Mouse (Mus musculus) forebrain, embryonic 15.5 days (tissue): ENCODE data around the gene Gm14409. TPM values are rescaled to one million over a fixed set of nuclear protein-coding genes. Genes with fewer than 3 reads are reported as not detected.
"Not testable (repeated sequence)": the region's sequence is repeated elsewhere in the genome, so short reads cannot be mapped to it uniquely, and the experiment has no call there.

Source experiments
- ATAC-seq: fragments of 200-750 bp; cut with Nextera tagmentation; replicated peaks from 2 replicates; pipeline ENCODE4 v1.8.0; 2017; ENCODE audit warnings: mild to moderate bottlenecking, moderate TSS enrichment, moderate library complexity
- H3K27ac ChIP-seq: fragments of 300-500 bp; sonication (generic); replicated peaks from 2 replicates; pipeline ENCODE4 v1.5.1; 2015; ENCODE audit warnings: mild to moderate bottlenecking, inconsistent platforms
- H3K27me3 ChIP-seq: fragments of 300-500 bp; sonication (generic); 2 replicates; pipeline ENCODE4 v1.6.1; 2015; ENCODE audit warnings: inconsistent platforms
- H3K36me3 ChIP-seq: fragments of 300-500 bp; sonication (generic); 2 replicates; pipeline ENCODE4 v1.6.1; 2015; ENCODE audit warnings: mild to moderate bottlenecking, inconsistent platforms
- H3K4me1 ChIP-seq: fragments of 300-500 bp; sonication (generic); 2 replicates; pipeline ENCODE4 v1.6.1; 2015; ENCODE audit warnings: inconsistent platforms
- H3K4me2 ChIP-seq: fragments of 300-500 bp; sonication (generic); replicated peaks from 2 replicates; pipeline ENCODE4 v1.6.1; 2015; ENCODE audit warnings: mild to moderate bottlenecking, inconsistent platforms
- H3K4me3 ChIP-seq: fragments of 300-500 bp; sonication (generic); 2 replicates; pipeline ENCODE4 v1.5.1; 2015; ENCODE audit warnings: mild to moderate bottlenecking, inconsistent platforms
- H3K9ac ChIP-seq: fragments of 300-500 bp; sonication (generic); replicated peaks from 2 replicates; pipeline ENCODE4 v1.6.1; 2015; ENCODE audit warnings: mild to moderate bottlenecking, inconsistent platforms
- H3K9me3 ChIP-seq: fragments of 300-500 bp; sonication (generic); 2 replicates; pipeline ENCODE4 v1.6.1; 2016; ENCODE audit warnings: inconsistent platforms
- WGBS: fragments of 180-500 bp; shearing (Covaris S2); methylation state at CpG from one replicate; pipeline ENCODE4 v1.1.7; 2015; ENCODE audit warnings: mixed read lengths; 5-methylcytosine and 5-hydroxymethylcytosine counted together
- polyA plus RNA-seq: library from polyadenylated mRNA; unstranded; fragments of >200 nt; fragmentation: Nextera tagmentation; extraction: Ambion mirVana; gene quantifications from 2 replicates; pipeline ENCODE4 v1.2.1, GENCODE M21; 2015

Gm14409 gene
- not detected in 2 replicates for polyA plus RNA-seq

DNA sequence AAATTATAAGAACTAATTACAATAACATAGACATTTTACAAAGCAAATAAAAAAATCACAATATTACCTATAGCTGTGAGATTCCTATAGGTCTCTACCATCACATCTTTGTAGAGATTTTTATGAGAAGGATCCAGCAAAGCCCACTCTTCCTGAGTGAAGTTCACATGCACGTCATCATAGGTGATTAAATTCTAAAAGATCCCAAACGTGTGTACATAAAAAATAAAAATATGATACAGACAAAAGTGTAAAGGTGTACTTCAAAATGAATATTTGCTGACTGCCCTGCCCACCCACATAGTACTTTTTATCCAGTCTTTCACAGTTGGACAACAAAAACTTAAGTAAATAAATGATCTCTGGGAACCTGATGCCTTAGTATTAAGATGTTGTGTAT is at the start of gene Gm14409:
TSS of gene Gm14409 (minus strand) at position 101 of the 400 bp plus-strand sequence.
- H3K36me3 ChIP-seq, H3K4me3 ChIP-seq, ATAC-seq, H3K4me1 ChIP-seq, H3K27ac ChIP-seq, H3K9me3 ChIP-seq, H3K4me2 ChIP-seq, H3K27me3 ChIP-seq, H3K9ac ChIP-seq: not testable (repeated sequence)
- WGBS: no CpG with 5 or more reads among the region's 2 CpGs

DNA sequence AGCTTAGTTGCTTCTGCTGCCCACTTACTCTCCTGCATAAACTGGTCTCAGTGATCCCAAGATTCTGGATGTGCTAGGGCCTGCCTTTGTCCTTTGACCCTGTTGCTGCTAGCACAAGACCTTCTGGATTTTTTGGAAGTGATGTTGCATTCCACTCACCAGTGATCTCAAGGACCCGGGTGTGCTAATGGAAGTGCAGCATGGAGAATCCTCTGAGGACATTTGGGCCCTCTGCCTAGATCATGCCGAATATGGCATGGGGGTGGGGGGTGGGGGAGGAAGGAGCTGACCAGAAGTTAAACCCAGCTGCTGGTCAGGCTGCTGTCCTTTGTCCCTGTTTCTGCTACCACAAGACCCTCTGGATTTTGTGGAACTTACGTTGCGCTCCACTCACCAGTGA is 42.8 kb upstream of the Gm14409 start:
- H3K9ac ChIP-seq, H3K27me3 ChIP-seq, H3K27ac ChIP-seq, H3K4me2 ChIP-seq, H3K9me3 ChIP-seq, ATAC-seq, H3K36me3 ChIP-seq, H3K4me3 ChIP-seq, H3K4me1 ChIP-seq: not testable (repeated sequence)
- WGBS: 99% methylated on average over 4 of the region's 4 CpGs

DNA sequence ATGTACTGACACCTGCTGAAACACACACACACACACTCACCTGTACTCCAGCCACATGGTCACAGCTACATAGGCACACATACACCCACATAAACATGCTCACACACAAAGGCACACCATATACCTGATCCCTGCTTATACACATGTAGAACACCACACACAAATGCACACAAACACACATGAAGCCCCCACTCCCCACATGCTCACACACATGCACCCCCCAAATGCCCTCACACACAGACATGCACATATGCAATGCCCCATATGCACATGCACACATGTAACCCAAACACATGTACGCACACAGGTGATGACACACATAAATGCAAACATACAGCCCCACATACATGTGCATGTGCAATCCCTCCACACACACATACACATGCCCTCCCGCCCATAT is 38.1 kb upstream of the Gm14409 start:
- 80% methylated on average over 1 of the region's 2 CpGs for WGBS
- not testable (repeated sequence) for H3K27me3 ChIP-seq, H3K4me3 ChIP-seq, ATAC-seq, H3K36me3 ChIP-seq, H3K9me3 ChIP-seq, H3K27ac ChIP-seq, H3K9ac ChIP-seq, H3K4me2 ChIP-seq, H3K4me1 ChIP-seq

DNA sequence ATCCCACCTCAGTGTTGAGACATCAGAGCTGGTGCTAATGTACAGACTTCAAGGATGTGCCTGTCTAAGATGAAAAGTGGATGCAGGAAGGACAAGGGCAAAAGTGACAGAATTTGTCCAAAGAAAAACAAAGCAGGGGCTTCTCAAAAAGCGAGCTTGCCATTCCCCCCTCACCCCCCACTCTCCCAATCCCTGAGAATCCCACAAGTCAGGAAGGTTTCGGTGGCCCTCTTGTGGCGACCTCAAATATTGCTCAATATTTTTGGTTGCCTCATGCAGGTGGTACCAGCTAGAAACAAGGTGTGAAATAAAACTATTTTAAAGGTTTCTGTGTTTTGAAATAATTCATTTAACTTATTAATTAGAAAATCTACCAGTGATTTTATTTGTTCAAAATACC is 16.9 kb upstream of the Gm14409 start:
- H3K4me3 ChIP-seq, H3K4me2 ChIP-seq, H3K27me3 ChIP-seq, H3K27ac ChIP-seq, H3K36me3 ChIP-seq, H3K9ac ChIP-seq, H3K4me1 ChIP-seq, ATAC-seq, H3K9me3 ChIP-seq: not testable (repeated sequence)
- WGBS: 31% methylated on average over 3 of the region's 3 CpGs

DNA sequence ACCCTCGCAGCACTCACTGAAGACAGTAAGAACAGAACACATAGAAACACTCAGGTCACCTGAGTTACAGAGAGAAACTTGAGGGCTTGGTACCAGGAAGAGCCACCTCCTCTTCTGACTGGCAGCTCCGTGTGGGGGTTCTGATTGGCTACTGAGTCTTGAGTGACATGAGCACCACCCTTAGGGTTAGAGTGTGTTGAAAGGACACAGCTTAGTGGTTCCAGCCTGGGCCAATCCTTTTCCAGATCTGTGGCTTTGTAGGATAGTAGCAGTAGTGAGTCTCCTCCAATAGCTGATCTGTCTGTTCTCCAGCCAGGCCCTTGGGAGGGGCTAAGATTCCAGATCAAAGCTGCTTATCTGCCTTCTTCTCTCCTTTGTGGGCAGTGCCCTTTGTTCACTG is 10.9 kb upstream of the Gm14409 start:
- not testable (repeated sequence) for H3K9me3 ChIP-seq, H3K4me2 ChIP-seq, H3K4me3 ChIP-seq, H3K36me3 ChIP-seq, H3K9ac ChIP-seq, H3K27ac ChIP-seq, H3K27me3 ChIP-seq, ATAC-seq, H3K4me1 ChIP-seq
- 86% methylated on average over 2 of the region's 2 CpGs for WGBS

DNA sequence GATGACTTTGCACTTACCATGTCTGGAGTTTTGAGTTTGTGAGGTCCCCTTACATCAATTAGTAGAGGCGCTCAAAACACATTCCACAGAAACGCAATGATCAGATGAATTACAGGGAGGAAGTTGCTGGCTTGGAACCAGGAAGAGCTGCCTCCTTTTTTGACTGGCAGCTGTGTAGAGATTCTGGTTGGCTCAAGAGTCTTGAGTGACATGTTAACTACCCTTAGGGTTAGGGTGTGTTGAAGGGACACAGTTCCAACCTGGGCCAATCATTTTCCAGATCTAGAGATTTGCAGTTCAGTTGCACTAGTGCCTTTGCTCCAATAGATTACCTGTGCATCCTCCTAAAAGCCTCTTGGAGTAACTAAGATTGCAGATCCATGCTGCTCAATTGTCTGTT is 5.4 kb upstream of the Gm14409 start:
- not testable (repeated sequence) for H3K36me3 ChIP-seq, ATAC-seq, H3K4me1 ChIP-seq, H3K4me3 ChIP-seq, H3K27me3 ChIP-seq, H3K27ac ChIP-seq, H3K9me3 ChIP-seq, H3K9ac ChIP-seq, H3K4me2 ChIP-seq
- 93% methylated on average over 2 of the region's 2 CpGs for WGBS

DNA sequence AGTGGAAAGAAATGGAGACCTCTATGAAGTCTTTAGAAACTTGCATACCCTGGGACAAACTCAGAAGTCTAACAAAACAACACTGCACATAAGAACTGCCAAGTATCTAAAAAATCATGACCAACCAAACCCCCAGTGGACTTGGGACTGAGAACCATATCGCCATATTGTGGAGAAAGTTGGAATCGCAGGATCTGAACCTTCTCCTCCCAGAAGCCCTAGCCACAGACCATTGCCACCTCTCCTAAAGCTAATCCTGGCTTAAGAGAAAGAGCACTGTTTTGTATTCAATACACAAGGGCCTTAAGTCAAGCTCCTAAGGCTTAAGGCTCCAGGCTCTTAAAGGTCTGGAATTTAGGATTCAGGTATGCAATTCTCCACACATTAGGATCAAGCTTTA is 19.4 kb downstream of the Gm14409 start:
- not testable (repeated sequence) for H3K4me1 ChIP-seq, H3K27ac ChIP-seq, H3K4me2 ChIP-seq, H3K9ac ChIP-seq, H3K36me3 ChIP-seq, ATAC-seq, H3K27me3 ChIP-seq, H3K9me3 ChIP-seq, H3K4me3 ChIP-seq
- 85% methylated on average over 2 of the region's 2 CpGs for WGBS

DNA sequence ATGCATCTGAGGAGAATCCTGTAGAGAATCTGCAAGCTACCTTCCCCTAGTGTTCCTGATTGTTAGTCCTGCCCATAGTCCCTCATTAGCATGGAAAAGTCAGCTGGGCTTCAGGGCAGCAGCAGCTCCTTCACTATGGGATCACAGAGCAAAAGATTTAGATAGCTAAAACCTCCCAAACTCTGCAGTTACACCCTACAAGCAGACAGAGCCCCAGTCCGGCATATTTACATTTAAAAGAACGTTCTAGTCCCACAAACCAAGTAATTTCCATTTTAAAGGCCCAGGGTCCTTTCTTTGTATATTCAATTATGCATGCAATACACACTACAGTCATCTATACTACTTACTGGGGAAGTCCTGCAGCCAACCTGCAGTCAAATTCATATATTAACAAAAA is 36.4 kb downstream of the Gm14409 start:
- not testable (repeated sequence) for ATAC-seq, H3K27me3 ChIP-seq, H3K9ac ChIP-seq, H3K4me3 ChIP-seq, H3K27ac ChIP-seq, H3K9me3 ChIP-seq, H3K36me3 ChIP-seq, H3K4me2 ChIP-seq, H3K4me1 ChIP-seq
- 44% methylated on average over 2 of the region's 2 CpGs for WGBS

Other genes starting within 250 kb of the Gm14409 start
- gene Gm14401, start 192.7 kb downstream of the Gm14409 start, polyA plus RNA-seq: not detected in 2 replicates
- 30.9 and 34.5 TPM in 2 replicates for gene Gm14410, start 60.6 kb downstream of the Gm14409 start, polyA plus RNA-seq
- gene Gm14412, start 57.3 kb upstream of the Gm14409 start, polyA plus RNA-seq: 0.15 and 0.42 TPM in 2 replicates
- gene Gm14418, start 131.3 kb upstream of the Gm14409 start, polyA plus RNA-seq: 7.6 and 8.4 TPM in 2 replicates
- 6.1 and 6.4 TPM in 2 replicates for gene Zfp970, start 197.7 kb upstream of the Gm14409 start, polyA plus RNA-seq
- gene Gm14403, start 231.2 kb upstream of the Gm14409 start, polyA plus RNA-seq: 2.4 and 2.9 TPM in 2 replicates